Mouse (Mus musculus): ENCODE results near the gene Bmp6. TPM values are rescaled to one million over a fixed set of nuclear protein-coding genes. Genes with fewer than 3 reads are reported as not detected.
A peak's percentile ranks its signal among the peaks of the same experiment; 100 is the strongest.

Bmp6 gene
- polyA plus RNA-seq, 1 experiment from 2014 or later: 3.9 TPM

- WGBS: 77% methylated on average over 10 of the region's 10 CpGs
- H3K9ac ChIP-seq: no peak overlapping the region
- 0 out of 2 replicates have a peak, but pooled peaks cover 3% of the 10 kb centered on the region for H3K4me1 ChIP-seq
- ATAC-seq (ENCODE audit: insufficient number of reproducible peaks, insufficient read depth, low FRiP score, low TSS enrichment): no peak
- H3K9me3 ChIP-seq: no peaks in the 10 kb centered on the region
- H3K27ac ChIP-seq: no peak overlapping the region
- no peak overlapping the region for H3K4me2 ChIP-seq (replicated peaks)
- H3K4me3 ChIP-seq: no peak overlapping the region
- H3K27me3 ChIP-seq: no peaks in the 10 kb centered on the region
- H3K36me3 ChIP-seq: no peaks in the 10 kb centered on the region
These were observed 95.3 kb downstream of the Bmp6 start for GRCm38 (mm10) chr13:38440240-38440639.

- Histone ChIP-seq H3K4me1 (peaks cover 9% of the 10 kb centered on the region), H3K36me3 (no peaks in the 10 kb centered on the region), H3K9ac (no peak overlapping the region), H3K4me3 (no peak overlapping the region), H3K4me2 (replicated peaks) (no peak overlapping the region), H3K9me3 (no peaks in the 10 kb centered on the region), H3K27me3 (no peaks in the 10 kb centered on the region), H3K27ac (no peak overlapping the region)
- 79% methylated on average over 6 of the region's 6 CpGs for WGBS
- ATAC-seq (ENCODE audit: insufficient number of reproducible peaks, insufficient read depth, low FRiP score, low TSS enrichment): no peak
These were observed 103.7 kb downstream of the Bmp6 start for GRCm38 (mm10) chr13:38448516-38449015.

- 66% methylated on average over 20 of the region's 20 CpGs for WGBS
- peaks cover 6% of the 10 kb centered on the region for H3K4me1 ChIP-seq
- no peaks in the 10 kb centered on the region for H3K36me3 ChIP-seq
- H3K4me3 ChIP-seq: no peak overlapping the region
- no peak overlapping the region for H3K27ac ChIP-seq
- H3K27me3 ChIP-seq: no peaks in the 10 kb centered on the region
- no peak overlapping the region for H3K4me2 ChIP-seq (replicated peaks)
- no peak overlapping the region for H3K9ac ChIP-seq
- 0 out of 2 replicates have a peak, but pooled peaks have one; percentile 15 for ATAC-seq (ENCODE audit: insufficient number of reproducible peaks, insufficient read depth, low FRiP score, low TSS enrichment)
- H3K9me3 ChIP-seq: no peaks in the 10 kb centered on the region
These were observed 105.4 kb downstream of the Bmp6 start for GRCm38 (mm10) chr13:38450051-38450971.

GRCm38 (mm10) chr13:38451446-38451845 is 106.5 kb downstream of the Bmp6 start:
- Histone ChIP-seq H3K27me3 (no peaks in the 10 kb centered on the region), H3K36me3 (no peaks in the 10 kb centered on the region), H3K9me3 (no peaks in the 10 kb centered on the region), H3K4me3 (no peak overlapping the region), H3K4me1 (peaks cover 6% of the 10 kb centered on the region), H3K27ac (no peak overlapping the region), H3K4me2 (replicated peaks) (no peak overlapping the region), H3K9ac (no peak overlapping the region)
- WGBS: 58% methylated on average over 5 of the region's 5 CpGs
- no peak for ATAC-seq (ENCODE audit: insufficient number of reproducible peaks, insufficient read depth, low FRiP score, low TSS enrichment)

- no peaks in the 10 kb centered on the region for H3K9me3 ChIP-seq
- H3K9ac ChIP-seq: no peak overlapping the region
- H3K27me3 ChIP-seq: no peaks in the 10 kb centered on the region
- ATAC-seq (ENCODE audit: insufficient number of reproducible peaks, insufficient read depth, low FRiP score, low TSS enrichment): no peak
- no peak overlapping the region for H3K4me3 ChIP-seq
- no peak overlapping the region for H3K4me2 ChIP-seq (replicated peaks)
- no peak overlapping the region for H3K27ac ChIP-seq
- no peaks in the 10 kb centered on the region for H3K4me1 ChIP-seq
- H3K36me3 ChIP-seq: no peaks in the 10 kb centered on the region
- WGBS: 86% methylated on average over 1 of the region's 1 CpGs
These were observed 118.5 kb downstream of the Bmp6 start for GRCm38 (mm10) chr13:38463410-38463809.

- H3K27me3 ChIP-seq: no peaks in the 10 kb centered on the region
- WGBS: 74% methylated on average over 5 of the region's 5 CpGs
- no peak overlapping the region for H3K4me3 ChIP-seq
- H3K9me3 ChIP-seq: no peaks in the 10 kb centered on the region
- H3K9ac ChIP-seq: no peak overlapping the region
- no peaks in the 10 kb centered on the region for H3K36me3 ChIP-seq
- no peak overlapping the region for H3K4me2 ChIP-seq (replicated peaks)
- H3K4me1 ChIP-seq: no peaks in the 10 kb centered on the region
- ATAC-seq (ENCODE audit: insufficient number of reproducible peaks, insufficient read depth, low FRiP score, low TSS enrichment): no peak
- no peak overlapping the region for H3K27ac ChIP-seq
These were observed 126.0 kb downstream of the Bmp6 start for GRCm38 (mm10) chr13:38470882-38471281.

GRCm38 (mm10) chr13:38472636-38473035 is 127.7 kb downstream of the Bmp6 start:
- Histone ChIP-seq H3K27me3 (no peaks in the 10 kb centered on the region), H3K4me1 (0 out of 2 replicates have a peak, but pooled peaks cover 4% of the 10 kb centered on the region), H3K9ac (no peak overlapping the region), H3K36me3 (no peaks in the 10 kb centered on the region), H3K4me3 (no peak overlapping the region), H3K27ac (no peak overlapping the region), H3K4me2 (replicated peaks) (no peak overlapping the region), H3K9me3 (no peaks in the 10 kb centered on the region)
- ATAC-seq (ENCODE audit: insufficient number of reproducible peaks, insufficient read depth, low FRiP score, low TSS enrichment): no peak
- 93% methylated on average over 4 of the region's 4 CpGs for WGBS

GRCm38 (mm10) chr13:38473497-38473896 is 128.6 kb downstream of the Bmp6 start:
- Histone ChIP-seq H3K27me3 (no peaks in the 10 kb centered on the region), H3K36me3 (no peaks in the 10 kb centered on the region), H3K27ac (no peak overlapping the region), H3K4me1 (0 out of 2 replicates have a peak, but pooled peaks cover 4% of the 10 kb centered on the region), H3K9ac (no peak overlapping the region), H3K4me2 (replicated peaks) (no peak overlapping the region), H3K9me3 (no peaks in the 10 kb centered on the region), H3K4me3 (no peak overlapping the region)
- WGBS: 86% methylated on average over 6 of the region's 6 CpGs
- ATAC-seq (ENCODE audit: insufficient number of reproducible peaks, insufficient read depth, low FRiP score, low TSS enrichment): no peak

- no peak overlapping the region for H3K4me3 ChIP-seq
- H3K4me2 ChIP-seq (replicated peaks): 0 out of 2 replicates have a peak overlapping the region, but pooled peaks have one; percentile 13
- H3K9ac ChIP-seq: no peak overlapping the region
- 0 out of 2 replicates have a peak, but pooled peaks cover 4% of the 10 kb centered on the region for H3K4me1 ChIP-seq
- peak; percentile 28; the same call in 1 of the 2 replicates for ATAC-seq (ENCODE audit: insufficient number of reproducible peaks, insufficient read depth, low FRiP score, low TSS enrichment)
- no peaks in the 10 kb centered on the region for H3K9me3 ChIP-seq
- H3K27me3 ChIP-seq: no peaks in the 10 kb centered on the region
- WGBS: 13% methylated on average over 8 of the region's 8 CpGs
- H3K36me3 ChIP-seq: no peaks in the 10 kb centered on the region
- no peak overlapping the region for H3K27ac ChIP-seq
These were observed 132.0 kb downstream of the Bmp6 start for GRCm38 (mm10) chr13:38476936-38477335.

GRCm38 (mm10) chr13:38481021-38481420 is 136.1 kb downstream of the Bmp6 start:
- H3K27ac ChIP-seq: no peak overlapping the region
- H3K9me3 ChIP-seq: no peaks in the 10 kb centered on the region
- 90% methylated on average over 7 of the region's 7 CpGs for WGBS
- no peak overlapping the region for H3K9ac ChIP-seq
- no peak for ATAC-seq (ENCODE audit: insufficient number of reproducible peaks, insufficient read depth, low FRiP score, low TSS enrichment)
- H3K4me3 ChIP-seq: no peak overlapping the region
- no peaks in the 10 kb centered on the region for H3K27me3 ChIP-seq
- 0 out of 2 replicates have a peak, but pooled peaks cover 4% of the 10 kb centered on the region for H3K4me1 ChIP-seq
- H3K36me3 ChIP-seq: no peaks in the 10 kb centered on the region
- H3K4me2 ChIP-seq (replicated peaks): no peak overlapping the region

- 84% methylated on average over 5 of the region's 5 CpGs for WGBS
- H3K27me3 ChIP-seq: no peaks in the 10 kb centered on the region
These were observed 139.8 kb downstream of the Bmp6 start for GRCm38 (mm10) chr13:38484701-38485100.

GRCm38 (mm10) chr13:38486767-38487166 is 141.9 kb downstream of the Bmp6 start:
- Histone ChIP-seq H3K9me3 (no peaks in the 10 kb centered on the region), H3K27ac (no peak overlapping the region), H3K4me2 (replicated peaks) (no peak overlapping the region), H3K4me3 (no peak overlapping the region), H3K4me1 (0 out of 2 replicates have a peak, but pooled peaks cover 7% of the 10 kb centered on the region), H3K9ac (no peak overlapping the region), H3K27me3 (no peaks in the 10 kb centered on the region), H3K36me3 (no peaks in the 10 kb centered on the region)
- no peak for ATAC-seq (ENCODE audit: insufficient number of reproducible peaks, insufficient read depth, low FRiP score, low TSS enrichment)
- WGBS: 83% methylated on average over 6 of the region's 6 CpGs

More at GRCm38 (mm10) chr13:38484701-38485100, 139.8 kb downstream of the Bmp6 start:
- Histone ChIP-seq H3K4me1 (0 out of 2 replicates have a peak, but pooled peaks cover 7% of the 10 kb centered on the region), H3K27ac (no peak overlapping the region), H3K4me3 (no peak overlapping the region), H3K36me3 (no peaks in the 10 kb centered on the region), H3K9ac (no peak overlapping the region), H3K4me2 (replicated peaks) (no peak overlapping the region), H3K9me3 (no peaks in the 10 kb centered on the region)
- no peak for ATAC-seq (ENCODE audit: insufficient number of reproducible peaks, insufficient read depth, low FRiP score, low TSS enrichment)
